Mouse (Mus musculus) left cerebral cortex, adult 9 months (tissue): ENCODE results near the gene Gnai3.
A peak's percentile ranks its signal among the peaks of the same experiment; 100 is the strongest.

Experiments used
- DNase-seq, 2 experiments: peaks; one replicate each; pipeline ENCODE4 v3.0.0; 2022; ENCODE audit warnings: low spot score in 2 of 2

The Gnai3 gene

GRCm38 (mm10) chr3:108083161-108083560 lies 62.8 kb downstream of the Gnai3 start:
- no peak for DNase-seq

GRCm38 (mm10) chr3:108082251-108082875 lies 63.6 kb downstream of the Gnai3 start:
- DNase-seq: no peak

GRCm38 (mm10) chr3:108081681-108082080 lies 64.3 kb downstream of the Gnai3 start:
- DNase-seq: no peak

- DNase-seq: no peak
Measured at GRCm38 (mm10) chr3:108076836-108077235, 69.1 kb downstream of the Gnai3 start.

GRCm38 (mm10) chr3:108072983-108073569 lies 72.9 kb downstream of the Gnai3 start:
- no peak for DNase-seq

GRCm38 (mm10) chr3:108070295-108071293 lies 75.4 kb downstream of the Gnai3 start:
- peak in 1 of 2 experiments; percentile 72 for DNase-seq

- DNase-seq: no peak
Measured at GRCm38 (mm10) chr3:108069231-108069870, 76.6 kb downstream of the Gnai3 start.

- no peak for DNase-seq
Measured at GRCm38 (mm10) chr3:108068826-108069225, 77.1 kb downstream of the Gnai3 start.

- DNase-seq: no peak
Measured at GRCm38 (mm10) chr3:108067370-108067934, 78.5 kb downstream of the Gnai3 start.

GRCm38 (mm10) chr3:108065551-108065950 lies 80.4 kb downstream of the Gnai3 start:
- DNase-seq: no peak

- no peak for DNase-seq
Measured at GRCm38 (mm10) chr3:108064672-108065071, 81.3 kb downstream of the Gnai3 start.

- DNase-seq: no peak
Measured at GRCm38 (mm10) chr3:108062648-108063047, 83.3 kb downstream of the Gnai3 start.

GRCm38 (mm10) chr3:108061420-108061819 lies 84.5 kb downstream of the Gnai3 start:
- DNase-seq: peak in 1 of 2 experiments; percentile 72
